Mouse (Mus musculus): Measurements from ENCODE around the gene Cacnb4.

Gene Cacnb4

GRCm38 (mm10) chr2:52518740-52519139 is 157.9 kb downstream of the Cacnb4 start:
- DNase-seq (ENCODE audit: low spot score), result no peak

- DNase-seq (ENCODE audit: low spot score), result no peak
These were observed 160.1 kb downstream of the Cacnb4 start for GRCm38 (mm10) chr2:52516534-52516933.

GRCm38 (mm10) chr2:52512865-52513388 is 163.7 kb downstream of the Cacnb4 start:
- DNase-seq (ENCODE audit: low spot score), result no peak

- no peak for DNase-seq (ENCODE audit: low spot score)
These were observed 164.4 kb downstream of the Cacnb4 start for GRCm38 (mm10) chr2:52512206-52512605.

- no peak for DNase-seq (ENCODE audit: low spot score)
These were observed 164.8 kb downstream of the Cacnb4 start for GRCm38 (mm10) chr2:52511799-52512198.

- no peak for DNase-seq (ENCODE audit: low spot score)
These were observed 166.7 kb downstream of the Cacnb4 start for GRCm38 (mm10) chr2:52509779-52510500.

- DNase-seq (ENCODE audit: low spot score), result no peak
These were observed 171.5 kb downstream of the Cacnb4 start for GRCm38 (mm10) chr2:52505164-52505563.

GRCm38 (mm10) chr2:52504762-52505161 is 171.9 kb downstream of the Cacnb4 start:
- DNase-seq (ENCODE audit: low spot score), result no peak

- DNase-seq (ENCODE audit: low spot score), result no peak
These were observed 176.8 kb downstream of the Cacnb4 start for GRCm38 (mm10) chr2:52499849-52500262.

GRCm38 (mm10) chr2:52499101-52499537 is 177.5 kb downstream of the Cacnb4 start:
- DNase-seq (ENCODE audit: low spot score), result no peak

- DNase-seq (ENCODE audit: low spot score), result no peak
These were observed 181.4 kb downstream of the Cacnb4 start for GRCm38 (mm10) chr2:52495097-52495694.

GRCm38 (mm10) chr2:52494274-52494673 is 182.4 kb downstream of the Cacnb4 start:
- no peak for DNase-seq (ENCODE audit: low spot score)

GRCm38 (mm10) chr2:52492867-52493266 is 183.8 kb downstream of the Cacnb4 start:
- no peak for DNase-seq (ENCODE audit: low spot score)

- DNase-seq (ENCODE audit: low spot score), result no peak
These were observed 186.8 kb downstream of the Cacnb4 start for GRCm38 (mm10) chr2:52489840-52490239.

GRCm38 (mm10) chr2:52483496-52483895 is 193.1 kb downstream of the Cacnb4 start:
- DNase-seq (ENCODE audit: low spot score), result no peak

- DNase-seq (ENCODE audit: low spot score), result no peak
These were observed 196.2 kb downstream of the Cacnb4 start for GRCm38 (mm10) chr2:52480476-52480875.

GRCm38 (mm10) chr2:52478501-52478900 is 198.1 kb downstream of the Cacnb4 start:
- no peak for DNase-seq (ENCODE audit: low spot score)

GRCm38 (mm10) chr2:52477550-52477907 is 199.1 kb downstream of the Cacnb4 start:
- no peak for DNase-seq (ENCODE audit: low spot score)

GRCm38 (mm10) chr2:52476801-52477549 is 199.7 kb downstream of the Cacnb4 start:
- no peak for DNase-seq (ENCODE audit: low spot score)

GRCm38 (mm10) chr2:52475854-52476253 is 200.8 kb downstream of the Cacnb4 start:
- DNase-seq (ENCODE audit: low spot score), result no peak

GRCm38 (mm10) chr2:52474570-52474969 is 202.1 kb downstream of the Cacnb4 start:
- DNase-seq (ENCODE audit: low spot score), result no peak

- DNase-seq (ENCODE audit: low spot score), result no peak
These were observed 204.9 kb downstream of the Cacnb4 start for GRCm38 (mm10) chr2:52471545-52472291.

All from T-cell, adult 2 months (primary cell).